Mouse (Mus musculus) stomach, postnatal 0 days (tissue): ENCODE measurements at regions not wholly inside any gene's neighbourhood (a gene's known extent, or its start where the extent isn't known, plus 50 kb on each side); places are given as distances from the start of the nearest gene placed in this dataset.

ENCODE experiments used
- CTCF ChIP-seq: IDR thresholded peaks from 2 replicates; pipeline ENCODE4 v1.5.1; 2016; ENCODE audit warnings: antibody characterized with exemption, low read depth, mild to moderate bottlenecking, moderate library complexity
- EP300 ChIP-seq: optimal IDR thresholded peaks from 2 replicates; pipeline ENCODE3; 2016; ENCODE audit warnings: antibody characterized with exemption

DNA sequence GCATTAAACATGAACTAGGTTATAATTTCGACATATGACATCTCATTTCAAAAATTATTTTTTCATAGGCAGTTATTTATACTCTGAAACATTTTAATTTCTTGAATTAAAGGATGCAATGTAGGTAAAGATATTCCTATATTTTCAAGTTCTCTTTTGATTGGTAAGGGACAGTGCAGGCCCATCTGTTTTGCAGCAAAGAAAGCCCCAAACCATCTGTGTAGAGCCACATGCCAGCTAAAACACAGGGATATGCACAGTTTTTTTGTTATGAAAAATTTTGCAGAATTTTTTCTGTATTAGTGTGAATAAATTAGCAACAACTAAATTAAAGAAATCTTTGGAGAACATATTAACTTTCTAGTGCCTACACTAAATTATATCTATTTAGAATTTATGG lies 567.3 kb downstream of the Prkd1 start:
- TF ChIP-seq CTCF = no peak
- no peak for TF ChIP-seq EP300
